Mouse (Mus musculus) MEL-GATA-1-ER (cell line): ENCODE measurements around the gene Gm20388.

Experiments used
- DNase-seq: peaks from one replicate; pipeline ENCODE4 v3.0.0-alpha.2; 2012; ENCODE audit warnings: low read depth; ENCODE audit errors: extremely low read depth

Gene Gm20388

DNA sequence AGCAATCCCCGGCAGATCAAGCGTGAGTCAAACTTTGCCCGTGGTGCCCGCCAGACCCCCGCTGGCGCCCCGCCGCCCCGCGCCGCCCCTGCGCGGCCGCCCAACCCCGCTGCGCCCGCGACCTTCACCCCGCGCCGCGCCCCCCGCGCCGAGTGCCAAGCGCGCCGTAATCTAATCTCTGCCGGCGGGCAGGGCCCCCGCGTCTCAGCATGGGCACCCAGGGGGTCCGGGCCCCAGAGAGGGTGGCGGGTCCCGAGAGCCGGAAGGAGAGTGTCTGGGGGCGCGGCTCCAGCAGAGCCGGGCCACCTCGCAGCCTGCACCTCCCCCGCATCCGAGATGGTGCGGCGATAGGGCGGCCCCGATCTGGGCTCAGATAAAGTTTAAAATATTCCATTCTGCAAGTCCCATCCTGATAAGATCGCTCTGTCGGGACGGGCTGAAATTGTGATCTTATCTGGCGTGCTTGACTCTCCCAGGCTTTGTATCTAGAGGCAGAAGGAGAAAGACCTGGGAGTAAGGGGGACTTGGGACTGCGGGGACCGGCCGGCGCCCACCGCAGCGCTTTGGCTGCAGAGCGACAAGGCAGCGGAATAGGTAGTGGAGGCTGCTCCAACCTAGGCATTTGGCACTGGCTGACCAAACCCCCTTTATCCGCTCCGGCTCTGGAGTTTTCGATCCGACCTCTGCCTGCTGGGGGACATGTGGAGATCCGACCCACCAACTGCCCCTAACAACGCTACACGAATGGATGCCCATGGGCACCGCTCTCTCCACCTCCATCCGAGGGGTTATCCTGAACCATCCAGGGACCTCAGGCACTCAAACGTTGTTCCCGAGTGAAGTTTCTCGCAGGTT is 2372.1 kb downstream of the Gm20388 start:
- DNase-seq = no peak

DNA sequence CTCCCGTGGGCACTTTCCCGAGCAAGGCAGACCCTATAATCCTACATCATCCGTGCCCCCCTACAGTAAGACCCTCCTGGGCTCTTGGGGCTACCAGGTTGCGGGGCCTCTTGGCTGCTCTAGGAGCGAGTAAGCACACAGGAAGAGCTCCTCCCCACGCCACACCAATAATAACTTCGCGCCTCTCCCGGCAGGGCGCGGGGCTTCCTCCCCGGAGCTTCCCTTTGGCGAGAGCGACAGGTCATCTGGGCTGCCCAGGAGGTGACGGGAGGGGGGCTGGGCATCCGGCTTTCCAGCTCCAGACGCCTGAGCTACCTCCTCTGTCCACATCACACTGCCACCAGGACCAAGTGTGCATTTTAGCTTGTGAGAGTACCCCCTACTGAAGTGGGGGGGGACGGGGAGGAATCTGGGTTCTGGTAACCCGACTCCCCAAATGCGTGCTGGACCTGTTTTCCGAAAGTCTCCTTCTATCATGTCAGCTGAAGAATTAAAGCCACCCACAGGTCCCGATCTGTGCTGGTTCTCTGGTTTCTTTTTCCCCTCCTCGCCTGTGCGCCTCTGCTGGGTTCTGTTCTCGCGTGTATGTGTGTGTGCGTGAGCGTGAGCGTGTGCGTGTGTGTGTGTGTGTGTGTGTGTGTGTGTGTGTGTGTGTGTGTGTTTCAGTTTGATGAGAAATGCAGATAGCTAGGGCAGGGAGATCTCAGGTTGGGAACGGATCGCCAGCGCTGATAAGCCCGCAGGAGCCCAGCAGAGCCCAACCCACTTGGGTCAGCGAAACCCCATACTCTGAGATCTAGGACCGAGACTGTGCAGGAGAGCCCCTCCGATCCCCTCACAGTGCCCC is 2372.9 kb downstream of the Gm20388 start:
- no peak for DNase-seq

DNA sequence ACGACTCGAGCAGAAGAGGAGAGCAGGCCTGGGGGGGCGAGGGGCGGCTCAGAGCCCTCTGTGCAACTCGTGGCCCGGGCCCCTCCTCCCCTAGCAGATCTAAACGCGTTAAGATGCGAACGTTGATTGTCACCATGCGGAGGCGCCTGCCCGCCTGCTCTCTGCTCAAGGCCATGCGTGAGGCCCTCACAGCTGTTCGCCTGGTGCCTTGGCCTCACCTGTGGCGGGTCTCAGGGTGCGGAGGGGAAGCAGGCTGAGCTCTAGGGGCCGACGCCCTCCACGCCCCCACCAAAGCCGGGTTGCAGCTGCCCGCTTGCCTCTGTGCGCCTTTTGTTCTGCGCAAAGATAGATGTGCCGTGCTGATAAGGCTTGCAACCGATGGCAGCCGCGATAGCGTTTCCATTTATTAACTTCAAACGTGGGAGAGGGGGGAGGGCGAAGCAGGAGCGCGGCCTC is 2373.6 kb downstream of the Gm20388 start:
- DNase-seq = no peak

DNA sequence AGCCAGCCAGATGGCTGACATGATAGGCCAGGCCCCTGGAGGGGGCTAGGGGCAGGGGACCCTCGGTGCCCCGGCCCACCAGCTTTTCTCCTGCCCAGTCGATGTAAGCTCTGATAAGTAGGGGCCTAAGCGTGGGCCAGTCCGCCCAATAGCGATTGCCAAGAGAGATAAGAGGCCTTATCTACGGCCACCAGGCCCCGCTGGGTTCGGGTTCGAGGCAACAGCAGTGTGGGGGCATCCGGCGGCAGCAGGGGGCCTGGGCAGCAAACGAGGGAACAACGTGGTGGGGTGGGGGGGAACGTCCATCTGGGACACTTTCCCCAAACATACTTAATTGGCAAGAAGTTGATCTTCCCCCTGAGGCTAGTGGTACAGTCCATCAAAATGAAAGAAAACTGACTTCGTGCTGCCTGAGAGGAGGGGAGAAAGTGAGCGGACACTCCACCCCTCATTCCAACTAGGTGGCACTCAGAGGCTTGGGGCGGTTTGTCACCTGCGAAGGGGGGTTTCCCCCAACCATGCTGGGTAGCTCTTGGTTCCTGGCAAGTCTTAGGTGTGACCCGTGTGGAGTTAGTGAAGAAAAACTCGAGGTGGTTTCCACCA is 2374.1 kb downstream of the Gm20388 start:
- peak; percentile 96 for DNase-seq

DNA sequence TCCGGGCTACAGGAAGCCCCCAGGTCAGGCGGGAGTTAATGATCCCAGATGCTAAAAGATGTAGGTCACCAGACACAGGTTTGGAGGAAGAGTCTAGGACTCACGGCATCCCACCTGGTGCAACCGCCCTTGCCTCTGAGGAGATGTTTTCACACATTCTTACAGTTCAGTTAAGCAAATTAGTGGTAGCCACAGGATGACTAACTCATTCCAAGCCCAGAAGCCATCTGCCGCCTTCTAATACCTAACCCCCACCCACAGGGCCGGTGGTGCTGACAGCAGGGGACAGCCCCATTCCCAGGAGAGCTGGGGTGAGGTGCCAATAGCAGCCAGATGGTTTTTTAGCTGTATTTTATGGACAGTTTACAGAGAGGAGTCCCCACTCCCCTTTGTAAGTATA is 2375.1 kb downstream of the Gm20388 start:
- DNase-seq = no peak

DNA sequence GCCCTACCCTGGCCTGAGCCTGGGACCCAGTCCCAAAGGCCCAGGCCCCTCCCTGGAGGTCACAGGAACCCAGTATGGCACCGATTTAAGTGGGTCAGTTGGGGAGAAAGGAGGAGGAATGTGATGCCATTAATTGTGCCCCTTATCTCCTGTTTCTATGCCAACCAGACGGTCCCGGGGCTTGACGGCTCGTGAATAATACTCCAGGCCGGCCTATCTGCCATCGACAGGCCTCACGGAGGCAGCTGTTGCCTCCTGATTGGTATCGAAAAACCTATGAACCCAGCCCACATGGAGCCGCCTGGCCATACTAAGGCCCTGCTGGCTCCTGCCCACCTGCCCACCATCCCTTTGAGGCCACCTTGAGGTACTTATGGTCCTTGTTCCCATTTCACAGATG is 2376.3 kb downstream of the Gm20388 start:
- peak; percentile 61 for DNase-seq

DNA sequence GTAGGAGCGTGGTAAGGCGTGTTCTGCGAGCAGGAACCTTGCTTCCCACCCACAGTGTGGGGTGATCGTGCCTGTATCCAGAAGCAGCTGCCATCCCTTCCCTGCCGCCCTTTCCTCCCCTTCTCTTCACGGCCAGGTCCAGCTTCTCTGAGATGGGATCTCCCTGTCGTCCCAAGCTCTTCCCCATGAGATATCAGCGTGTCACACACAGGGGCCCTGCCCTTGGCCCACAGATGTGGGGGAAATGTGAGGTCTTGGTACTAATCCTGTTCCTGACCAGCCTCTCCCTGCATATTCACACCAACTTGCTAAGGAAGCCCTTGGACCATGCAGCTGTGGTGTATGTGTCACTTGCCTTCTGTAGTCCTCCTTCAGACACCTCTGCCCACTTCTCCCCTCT is 2377.1 kb downstream of the Gm20388 start:
- no peak for DNase-seq

DNA sequence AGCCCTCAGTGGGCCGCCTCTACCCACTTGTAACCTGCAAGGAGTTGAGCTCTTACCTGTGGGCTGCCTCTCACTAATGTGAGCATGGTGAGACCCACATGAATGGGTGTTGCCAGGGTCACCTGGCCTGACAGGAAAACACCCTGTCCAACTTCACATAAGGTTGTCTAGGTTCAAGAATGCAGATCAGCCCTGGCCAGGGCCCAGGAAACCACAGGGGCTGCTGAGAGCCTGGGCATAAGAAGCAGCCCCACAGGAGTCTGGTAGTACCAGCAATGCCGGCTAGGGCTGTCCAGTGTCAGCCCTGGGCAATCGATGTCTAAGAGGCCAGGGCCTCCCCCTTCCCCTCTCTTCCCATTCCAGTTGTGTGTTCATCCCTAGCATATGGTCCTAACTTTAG is 2377.7 kb downstream of the Gm20388 start:
- DNase-seq = no peak

DNA sequence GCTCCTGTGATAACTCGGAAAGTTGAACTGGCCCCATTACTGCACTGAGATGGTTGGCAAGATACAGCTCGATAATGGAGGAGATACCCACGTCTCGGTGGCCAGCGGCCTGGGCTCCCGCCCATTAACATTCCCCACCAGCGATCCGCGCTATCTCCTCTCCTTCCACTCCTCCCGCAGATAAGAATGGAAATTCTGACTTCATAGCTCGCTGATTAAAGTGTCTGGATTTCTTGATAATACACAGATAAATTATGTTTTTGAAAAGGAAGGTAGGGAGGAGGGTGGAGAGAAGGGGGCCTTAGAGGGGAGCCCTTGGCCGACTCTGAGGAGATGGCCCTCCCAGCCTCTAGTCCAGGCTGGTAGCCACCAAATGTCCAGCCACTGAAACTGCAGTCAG is 2380.4 kb downstream of the Gm20388 start:
- no peak for DNase-seq

DNA sequence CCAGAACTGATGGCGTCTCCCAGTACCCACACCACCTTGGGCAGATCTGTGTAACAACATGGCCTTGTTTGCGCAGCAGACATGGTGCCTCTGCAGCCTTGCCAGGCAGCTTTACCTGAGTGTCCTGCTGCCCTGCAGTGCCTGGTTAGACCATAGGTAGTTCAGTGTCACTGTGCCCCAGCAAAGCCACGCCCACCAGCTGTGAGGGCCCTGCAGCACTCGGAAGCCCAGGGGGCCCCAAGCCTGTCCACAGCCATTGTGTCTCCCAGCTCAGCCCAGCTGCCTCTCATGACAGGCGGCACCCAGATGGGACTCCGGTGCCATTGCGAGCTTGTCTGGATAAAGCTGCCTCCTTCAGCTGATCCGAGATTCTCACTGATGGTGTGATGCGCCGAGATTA is 2380.9 kb downstream of the Gm20388 start:
- DNase-seq = no peak

DNA sequence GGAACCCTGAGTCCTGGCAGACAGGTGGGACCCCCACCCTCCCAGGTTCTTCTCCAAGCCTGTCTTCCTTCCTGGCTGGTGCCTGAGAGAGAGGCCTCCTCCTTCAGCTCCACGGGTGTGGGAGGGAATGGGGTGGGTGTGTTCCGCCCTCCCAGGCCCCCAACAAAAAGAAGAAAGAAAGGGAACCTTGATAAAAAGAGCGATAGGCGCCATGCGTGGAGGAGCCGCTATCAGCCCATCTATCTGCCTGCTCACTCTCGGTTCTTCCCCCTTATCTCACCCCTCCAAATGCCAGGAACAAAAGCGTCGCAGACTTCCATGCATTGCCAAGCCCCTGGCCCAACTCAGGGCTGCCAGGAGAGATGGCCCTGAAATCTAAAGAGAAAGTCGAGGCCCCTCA is 2382.8 kb downstream of the Gm20388 start:
- no peak for DNase-seq

DNA sequence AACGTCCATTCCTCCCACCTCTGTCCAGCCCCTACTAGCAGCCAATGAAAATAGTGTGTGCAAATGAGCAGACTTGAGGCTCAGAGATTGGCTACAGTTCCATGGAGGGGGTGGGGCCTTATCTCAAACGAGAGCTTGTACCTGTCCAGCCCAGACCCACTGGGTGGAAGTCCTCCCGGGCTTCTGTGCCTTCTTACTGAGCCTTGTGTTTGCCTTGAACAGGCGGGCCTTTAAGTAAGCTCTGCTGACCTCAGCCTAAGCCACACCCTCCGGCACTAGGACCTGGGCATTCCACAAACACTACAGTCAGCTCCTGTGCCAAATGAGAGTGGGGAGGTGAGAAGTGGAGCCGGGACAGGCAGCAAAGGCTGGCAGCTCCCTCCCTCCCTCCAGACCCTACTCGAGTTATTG is 2383.6 kb downstream of the Gm20388 start:
- DNase-seq = peak; percentile 76

DNA sequence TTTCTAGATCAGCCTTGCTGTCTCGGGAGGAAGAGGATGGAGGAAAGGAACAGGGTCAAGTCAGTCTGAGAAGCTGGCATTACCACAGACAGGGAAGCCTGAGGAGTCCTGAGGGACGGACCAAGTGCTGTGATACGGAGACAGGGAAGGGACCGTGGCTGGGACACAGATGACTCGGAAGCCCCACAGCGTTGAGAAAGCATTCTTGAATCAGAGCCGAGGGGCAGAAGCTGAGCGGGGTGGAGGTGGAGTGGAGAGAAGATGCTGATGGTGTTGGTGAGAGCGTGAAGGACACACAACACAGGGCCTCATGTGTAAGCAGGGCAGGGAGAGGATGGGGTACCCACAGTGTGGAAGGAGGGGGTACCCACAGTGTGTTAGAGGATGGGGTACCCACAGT is 2384.7 kb downstream of the Gm20388 start:
- no peak for DNase-seq

DNA sequence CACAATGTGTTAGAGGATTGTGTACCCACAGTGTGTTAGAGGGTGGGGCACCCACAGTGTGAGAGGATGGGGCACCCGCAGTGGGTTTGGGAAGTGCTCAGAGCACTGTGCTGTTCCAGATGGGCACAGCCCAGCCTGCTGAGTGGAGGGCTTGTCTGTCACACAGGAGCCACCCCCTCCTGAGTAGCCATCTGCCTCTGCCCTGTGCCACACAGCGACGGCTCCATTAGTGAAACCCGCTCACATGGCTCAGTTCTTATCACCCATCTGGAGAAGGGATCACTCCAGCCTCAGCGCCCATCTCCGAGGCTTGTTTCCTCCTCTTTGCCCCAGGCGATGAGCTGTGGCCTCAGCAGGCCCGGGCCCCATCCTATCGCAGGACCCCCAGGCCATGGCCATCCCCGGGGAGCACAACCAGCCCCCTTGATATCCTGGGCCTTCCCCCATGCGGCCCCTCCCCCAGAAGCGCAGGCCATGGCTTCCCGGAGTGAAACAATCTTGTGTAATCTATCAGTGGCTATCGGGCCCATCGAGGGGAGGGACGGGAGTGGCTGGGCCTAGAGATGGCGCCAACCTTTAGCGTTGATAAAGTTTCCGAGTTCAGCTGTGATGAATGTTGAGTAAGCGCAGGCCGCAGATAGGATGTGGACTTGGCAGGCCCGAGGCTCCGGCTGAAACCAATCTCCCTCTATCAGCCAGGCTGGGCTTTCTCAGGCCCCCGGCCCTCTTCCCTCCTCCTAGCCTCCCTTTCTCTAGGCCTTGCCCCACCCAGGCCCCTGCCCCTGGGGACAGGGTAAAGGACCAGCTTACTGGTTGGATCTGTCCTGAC is 2385.7 kb downstream of the Gm20388 start:
- no peak for DNase-seq

DNA sequence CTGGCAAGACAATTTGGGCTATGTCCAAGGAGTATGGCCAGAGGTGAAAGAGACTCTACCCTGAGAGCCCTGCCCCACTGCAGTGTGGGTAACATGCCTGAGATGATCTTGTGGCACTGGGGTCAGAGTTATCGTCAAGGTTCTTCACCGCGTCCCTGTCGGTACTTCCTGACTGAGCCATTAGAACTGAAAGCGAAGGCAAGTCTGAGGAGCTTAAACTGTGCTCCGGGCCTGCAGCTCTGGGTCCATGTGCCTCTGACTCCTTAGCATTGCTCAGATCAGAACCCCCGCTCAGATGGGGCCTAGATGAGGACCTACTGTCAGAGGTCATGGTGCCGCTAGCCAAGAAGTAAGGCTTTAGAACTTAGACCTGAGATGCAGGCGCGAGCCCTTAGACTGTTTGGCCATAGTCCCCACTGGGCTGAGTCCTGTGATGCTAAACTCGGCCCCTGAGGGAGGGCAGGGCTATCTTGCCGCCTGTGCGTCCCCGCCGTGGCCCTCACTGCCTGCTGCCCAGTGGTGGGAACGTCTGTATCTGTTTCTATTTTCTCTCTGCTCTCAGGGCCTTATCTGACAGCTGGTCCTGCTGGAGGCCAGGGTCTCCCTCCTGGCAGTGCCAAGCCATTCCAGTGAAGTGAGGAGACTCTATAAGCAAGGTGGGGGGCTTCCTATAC is 2389.1 kb downstream of the Gm20388 start:
- no peak for DNase-seq

DNA sequence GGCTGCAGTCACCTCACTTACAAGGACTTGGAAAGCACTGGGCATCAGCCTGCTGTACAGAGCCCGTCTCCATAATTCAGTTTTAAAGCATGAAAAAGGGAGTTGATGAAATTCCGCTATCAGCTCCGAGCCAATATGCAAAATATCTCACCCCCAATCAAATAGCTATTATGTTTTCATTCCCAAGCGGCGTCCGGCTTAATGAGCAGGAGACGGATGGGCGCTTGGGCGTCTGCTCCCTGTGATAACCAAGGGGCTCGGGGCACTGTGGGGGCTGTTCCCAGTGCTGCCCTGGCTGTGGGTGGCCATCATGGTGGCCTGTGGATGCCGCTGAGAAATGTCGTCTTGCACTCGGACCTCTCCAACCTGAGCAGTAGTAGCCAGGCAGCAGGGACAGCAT is 2390.4 kb downstream of the Gm20388 start:
- DNase-seq = no peak

DNA sequence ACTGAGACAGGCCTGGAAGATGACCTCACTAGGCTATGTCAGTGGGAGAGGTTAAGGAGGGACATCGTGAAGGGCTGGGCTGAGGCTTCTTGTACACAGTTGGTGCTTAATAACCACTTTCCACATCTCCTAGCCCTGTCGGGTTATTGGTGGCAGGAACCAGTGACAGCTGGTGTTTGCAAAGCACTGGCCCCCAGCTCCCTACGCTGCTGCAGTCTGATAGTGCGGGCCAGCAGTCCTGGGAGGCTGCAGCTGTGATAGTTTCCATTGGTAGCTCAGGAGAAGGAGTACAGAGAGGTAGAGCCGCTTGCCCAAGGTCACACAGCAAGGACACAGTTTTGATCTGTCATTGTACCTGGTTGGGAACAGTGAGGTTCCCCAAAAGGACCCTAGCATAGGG is 2391.2 kb downstream of the Gm20388 start:
- no peak for DNase-seq

DNA sequence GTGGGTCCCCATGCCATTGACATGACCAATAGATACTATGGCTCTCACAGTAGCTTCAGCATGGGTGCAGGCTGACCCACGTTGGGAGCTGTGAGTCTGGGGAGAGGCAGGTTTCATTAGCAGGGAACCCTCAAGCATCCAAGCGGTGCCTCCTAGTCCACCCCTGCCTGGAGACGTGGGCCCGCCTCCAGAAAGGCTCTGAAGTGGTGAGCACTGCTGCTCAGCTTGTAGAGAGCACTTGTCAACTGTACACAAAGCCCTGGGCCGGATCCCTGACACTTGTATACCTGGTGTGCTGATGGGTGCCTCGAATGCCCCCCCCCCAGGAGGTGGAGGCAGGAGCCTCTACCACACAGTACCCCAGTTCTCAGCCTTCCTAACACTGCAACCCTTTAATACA is 2392.8 kb downstream of the Gm20388 start:
- DNase-seq = no peak

DNA sequence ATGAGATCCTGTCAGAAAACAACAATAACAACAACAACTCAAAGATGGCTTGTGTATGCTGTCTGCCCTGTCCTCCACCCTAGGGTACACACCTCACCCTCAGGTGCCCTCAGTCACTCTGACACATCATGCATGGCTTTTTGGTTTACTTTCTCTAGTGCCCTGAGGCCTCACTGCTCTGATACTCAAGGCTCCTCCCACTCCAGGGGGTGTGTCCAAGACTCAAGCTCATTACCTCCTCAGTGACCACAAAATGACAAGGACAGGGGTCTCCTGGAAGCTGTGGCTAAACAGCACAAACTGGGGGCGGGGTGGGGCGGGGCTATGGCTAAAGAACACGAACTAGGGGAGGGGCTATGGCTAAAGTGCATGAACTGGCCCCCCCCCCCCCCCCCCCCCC is 2393.4 kb downstream of the Gm20388 start:
- no peak for DNase-seq

DNA sequence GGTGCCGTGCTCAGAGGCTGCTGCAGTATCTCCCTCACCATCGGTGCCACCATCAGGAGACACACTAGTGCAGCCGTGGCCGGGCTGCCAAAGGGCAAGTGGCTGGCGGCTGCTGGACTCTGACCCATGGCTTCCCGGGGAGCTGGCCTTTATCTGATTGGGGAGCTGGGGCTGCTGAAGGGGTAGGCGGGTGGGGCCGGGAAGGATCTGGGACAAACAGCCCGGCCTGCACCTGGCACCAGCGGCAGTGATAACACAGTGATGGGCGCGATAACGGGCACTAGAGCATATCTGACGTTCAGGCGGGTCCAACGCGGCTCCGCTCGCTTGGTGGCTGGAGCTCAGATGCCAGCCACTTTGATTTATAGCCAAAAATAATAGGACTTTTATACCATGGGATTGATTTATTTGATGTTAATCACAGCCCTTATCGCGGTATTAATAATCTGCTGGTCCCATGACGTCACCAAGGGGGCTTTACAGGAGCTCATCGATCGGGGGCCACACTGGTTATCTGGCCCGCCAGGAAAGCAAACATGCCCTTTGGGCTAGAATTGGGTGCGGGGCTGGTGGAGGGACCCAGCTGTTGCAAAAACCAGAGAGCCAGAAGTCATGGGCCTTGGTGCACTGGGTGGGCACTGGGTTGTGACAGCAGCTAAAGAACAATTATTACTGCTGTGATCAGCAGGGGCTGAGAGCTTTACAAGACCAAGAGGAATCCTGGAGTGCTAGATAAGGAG is 2396.2 kb downstream of the Gm20388 start:
- DNase-seq = no peak
